In genomic region chr6:24721317-24722099, GRCm38 (mm10) we compare ENCODE assay signal across 9 mouse cellular contexts. TPM values are rescaled to one million over a fixed set of nuclear protein-coding genes. Genes with fewer than 3 reads are reported as not detected.
DNase-seq lines count a peak whose midpoint lies in the region; ATAC-seq and TF ChIP-seq lines count a peak whose summit lies in the region.
"Had no signal": no experiment of that assay in that cellular context is flagged by ENCODE, and none has a peak within 500 bp of the region (broad histone marks: within the 10 kb centered on the region; RNA-seq: fewer than 3 reads in every experiment).

No protein-coding gene starts in this region.

- TF ChIP-seq POLR2A in testis, adult 2 months (IDR thresholded peaks at IDR 0.05; ENCODE audit: control insufficient read depth, low read depth, low read length): no peak

- TF ChIP-seq CTCF in testis, adult 2 months (IDR thresholded peaks at IDR 0.05; ENCODE audit: control insufficient read depth, insufficient read depth, insufficient replicate concordance, low read depth, low read length): peak; percentile 38; the same call in 1 of the 2 replicates

- no peak overlapping the region for H3K4me2 ChIP-seq in hindbrain, embryonic 14.5 days (replicated peaks)
- H3K4me2 ChIP-seq: limb, embryonic 13.5 days had no signal

- H3K36me3 ChIP-seq in testis, adult 2 months (ENCODE audit: control insufficient read depth, insufficient read depth, low read length): no peaks in the 10 kb centered on the region
- H3K36me3 ChIP-seq in hindbrain, embryonic 14.5 days (replicated peaks; ENCODE audit: control insufficient read depth, insufficient read depth): no peaks in the 10 kb centered on the region
- H3K36me3 ChIP-seq: limb, embryonic 13.5 days had no signal

- H3K9me3 ChIP-seq in hindbrain, embryonic 14.5 days (ENCODE audit: control insufficient read depth, low read length): no peaks in the 10 kb centered on the region
- H3K9me3 ChIP-seq: limb, embryonic 13.5 days had no signal

- no peak for ATAC-seq in hindbrain, embryonic 14.5 days (ENCODE audit: low FRiP score)

- no peak overlapping the region for H3K9ac ChIP-seq in hindbrain, embryonic 14.5 days
- H3K9ac ChIP-seq: limb, embryonic 13.5 days had no signal

- WGBS in hindbrain, embryonic 14.5 days: 37% methylated on average over 13 of the region's 13 CpGs

- H3K27me3 ChIP-seq in testis, adult 2 months (ENCODE audit: control insufficient read depth, insufficient read depth, low read length): no peaks in the 10 kb centered on the region
- no peaks in the 10 kb centered on the region for H3K27me3 ChIP-seq in hindbrain, embryonic 14.5 days (ENCODE audit: control insufficient read depth, insufficient read depth, low read length)
- H3K27me3 ChIP-seq: limb, embryonic 13.5 days had no signal

- DNase-seq in adrenal gland, adult 18-20 months (ENCODE audit: low spot score in 2 of 2): peak; percentile 35 to 39
- no peak for DNase-seq in adrenal gland, postnatal 4 days (ENCODE audit: low spot score in 2 of 2)
- DNase-seq in testis, postnatal 14 days (ENCODE audit: low spot score): no peak
- DNase-seq in embryo, embryonic 10.5 days (ENCODE audit: low spot score): peak; percentile 65
- DNase-seq in hindbrain, embryonic 14.5 days (ENCODE audit: low spot score): peak; percentile 82
- DNase-seq in left cerebral cortex, postnatal 4 days: peak; percentile 22
- peak; percentile 49 for DNase-seq in telencephalon, adult 2 months (ENCODE audit: low read depth, low spot score)

- intact Hi-C loops in left cerebral cortex, postnatal 4 days (cut with DNase I): loop anchor here (10.0 kb wide), 2 partner anchors 303 to 1033 kb away; no protein-coding TSS in a partner anchor

- H3K27ac ChIP-seq in testis, adult 2 months (ENCODE audit: control insufficient read depth, insufficient read depth, low read depth, low read length): no peak overlapping the region
- no peak overlapping the region for H3K27ac ChIP-seq in hindbrain, embryonic 14.5 days
- H3K27ac ChIP-seq: limb, embryonic 13.5 days had no signal

- no peaks in the 10 kb centered on the region for H3K4me1 ChIP-seq in testis, adult 2 months (ENCODE audit: control insufficient read depth, insufficient read depth, low read length)
- no peaks in the 10 kb centered on the region for H3K4me1 ChIP-seq in hindbrain, embryonic 14.5 days (replicated peaks; ENCODE audit: control insufficient read depth, insufficient read depth, low read length)
- H3K4me1 ChIP-seq: limb, embryonic 13.5 days had no signal

- no peak overlapping the region for H3K4me3 ChIP-seq in testis, adult 2 months (ENCODE audit: control insufficient read depth, low read depth, low read length)
- H3K4me3 ChIP-seq in hindbrain, embryonic 14.5 days (replicated peaks; ENCODE audit: low read length): no peak overlapping the region
- H3K4me3 ChIP-seq: limb, embryonic 13.5 days had no signal

RNA-seq across cellular contexts. Expression of gene Hyal6, which starts 11.5 kb away (rescaled TPM):
- not detected for total RNA-seq in adrenal gland, adult 18-20 months (2021)
- not detected for total RNA-seq in adrenal gland, postnatal 4 days (2021)
- 11.6 and 16.0 TPM in 2 replicates for polyA plus RNA-seq in testis, adult 2 months (2012; rRNA removed)
- not detected in 2 replicates for polyA plus RNA-seq in hindbrain, embryonic 14.5 days (2014; fragmentation: Nextera tagmentation; extraction: Ambion mirVana)
- not detected for total RNA-seq in left cerebral cortex, postnatal 4 days (2021)
- polyA plus RNA-seq: limb, embryonic 13.5 days had no signal

RNA-seq across cellular contexts. Expression of gene Hyal4, which starts 26.6 kb away (rescaled TPM):
- total RNA-seq in adrenal gland, adult 18-20 months (2021): not detected
- total RNA-seq in adrenal gland, postnatal 4 days (2021): not detected
- polyA plus RNA-seq in testis, adult 2 months (2012; rRNA removed): 0.18 and 0.19 TPM in 2 replicates
- polyA plus RNA-seq in hindbrain, embryonic 14.5 days (2014; fragmentation: Nextera tagmentation; extraction: Ambion mirVana): not detected in 2 replicates
- not detected for total RNA-seq in left cerebral cortex, postnatal 4 days (2021)
- polyA plus RNA-seq: limb, embryonic 13.5 days had no signal

RNA-seq across cellular contexts. Expression of gene Wasl, which starts 56.7 kb away (rescaled TPM):
- total RNA-seq in adrenal gland, adult 18-20 months (2021): 10 to 100 TPM; 50.4 to 62.3 TPM
- total RNA-seq in adrenal gland, postnatal 4 days (2021): 10 to 100 TPM; 58.2 to 67.7 TPM
- 8.1 and 9.3 TPM in 2 replicates for polyA plus RNA-seq in testis, adult 2 months (2012; rRNA removed)
- polyA plus RNA-seq in hindbrain, embryonic 14.5 days (2014; fragmentation: Nextera tagmentation; extraction: Ambion mirVana): 47.0 and 48.4 TPM in 2 replicates
- 10 to 100 TPM; 44.0 to 44.3 TPM for total RNA-seq in left cerebral cortex, postnatal 4 days (2021)

Comparison
In these comparisons a context has a peak if more than half of its experiments do, and no peak if none do; other contexts are left out.
1. DNase-seq: peak in adrenal gland, adult 18-20 months (2 of 2), embryo, embryonic 10.5 days (single experiment), hindbrain, embryonic 14.5 days (single experiment), left cerebral cortex, postnatal 4 days (single experiment) and telencephalon, adult 2 months (single experiment); none in adrenal gland, postnatal 4 days (0 of 2) and testis, postnatal 14 days (single experiment).